Mouse (Mus musculus) spleen, postnatal 10 days (tissue): Measurements from ENCODE around the gene Fbxl7.
"Not testable (repeated sequence)": the region's sequence is repeated elsewhere in the genome, so short reads cannot be mapped to it uniquely, and the experiment has no call there.

Experiments
- DNase-seq, 2 experiments: peaks; one replicate each; pipeline ENCODE4 v3.0.0; 2021 to 2022; ENCODE audit warnings: low spot score in 2 of 2

Fbxl7 gene

DNA sequence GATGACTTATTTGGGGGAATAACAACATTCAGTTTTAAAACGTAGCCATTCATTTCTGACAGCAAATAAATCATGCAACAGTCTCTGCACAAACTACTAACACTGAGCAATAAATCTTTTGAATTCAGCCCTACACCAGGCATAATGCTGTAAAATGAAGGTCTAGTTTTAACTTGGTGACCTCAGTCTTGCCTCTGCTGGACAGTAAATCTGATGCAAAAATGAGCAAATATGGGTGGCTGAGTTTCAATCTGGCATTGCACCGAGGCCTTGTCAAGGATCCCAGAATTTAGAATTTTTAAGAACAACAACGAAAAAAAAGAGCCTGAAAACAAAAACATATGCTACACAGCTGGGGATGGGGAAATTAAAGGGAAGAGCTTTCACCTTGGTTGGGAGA is 85.8 kb downstream of the Fbxl7 start:
- no peak for DNase-seq

DNA sequence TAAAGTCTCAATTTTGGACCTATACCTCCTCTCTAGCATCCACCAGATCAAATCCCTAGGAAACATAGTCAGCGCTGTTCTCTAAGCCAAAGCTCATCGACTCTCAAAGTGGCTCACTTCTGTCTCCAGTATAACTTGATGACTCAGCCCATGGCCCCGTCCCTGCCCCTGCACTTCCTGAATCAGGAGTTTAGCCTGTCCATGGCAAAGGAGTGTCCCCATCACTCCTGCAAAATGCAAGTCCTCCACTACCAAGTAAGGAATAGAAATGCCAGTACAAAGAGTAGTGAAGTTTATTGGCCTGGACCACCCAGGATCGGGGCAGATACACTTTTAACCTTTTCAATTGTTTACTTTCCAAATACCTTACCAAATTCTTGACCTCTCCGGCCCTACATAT is 91.3 kb downstream of the Fbxl7 start:
- DNase-seq = no peak

DNA sequence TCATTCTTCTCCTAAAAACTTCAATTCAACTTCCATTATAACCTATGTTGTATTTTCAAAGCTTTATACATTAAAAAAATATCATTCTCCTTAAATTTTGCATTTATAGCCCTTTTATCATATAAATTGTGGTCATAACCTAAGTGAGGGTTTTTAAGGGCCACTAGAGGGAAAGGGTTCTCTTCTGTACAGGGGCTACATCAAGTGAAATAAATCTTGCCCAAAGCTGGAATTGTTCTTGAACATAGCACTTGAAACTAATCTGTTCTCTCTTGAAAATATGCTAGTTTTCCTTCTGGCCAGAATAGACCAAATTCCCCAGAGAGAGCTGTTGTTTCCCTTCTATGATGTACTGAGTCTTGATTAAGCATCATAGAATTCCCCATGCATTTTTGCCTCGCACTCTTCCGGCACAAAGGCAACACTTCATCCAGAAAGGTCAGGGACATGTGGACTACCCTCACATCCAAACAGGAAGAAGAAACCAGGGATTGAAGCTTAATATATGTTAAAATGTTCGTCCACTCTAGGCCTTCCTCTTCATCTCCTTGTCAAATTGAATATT is 95.8 kb downstream of the Fbxl7 start:
- DNase-seq = no peak

DNA sequence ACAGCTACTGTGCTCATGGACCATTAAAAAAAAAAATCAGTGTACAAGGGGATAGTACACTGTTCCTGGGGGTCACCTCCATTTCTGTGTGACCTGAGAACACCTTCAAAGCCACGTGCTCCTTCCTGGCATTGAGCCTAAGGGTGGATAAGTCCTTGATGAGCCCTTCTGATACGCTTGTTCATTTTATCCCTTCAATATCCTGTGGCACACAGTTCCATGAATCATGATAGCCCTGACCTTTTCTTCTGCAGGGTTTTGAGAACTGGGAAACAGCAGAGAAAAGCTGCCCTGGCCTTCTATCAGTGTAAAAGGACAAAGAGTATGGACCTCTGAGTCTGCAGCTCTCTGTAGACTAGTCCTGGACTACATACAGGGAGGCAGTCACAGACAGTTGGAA is 99.4 kb downstream of the Fbxl7 start:
- no peak for DNase-seq

DNA sequence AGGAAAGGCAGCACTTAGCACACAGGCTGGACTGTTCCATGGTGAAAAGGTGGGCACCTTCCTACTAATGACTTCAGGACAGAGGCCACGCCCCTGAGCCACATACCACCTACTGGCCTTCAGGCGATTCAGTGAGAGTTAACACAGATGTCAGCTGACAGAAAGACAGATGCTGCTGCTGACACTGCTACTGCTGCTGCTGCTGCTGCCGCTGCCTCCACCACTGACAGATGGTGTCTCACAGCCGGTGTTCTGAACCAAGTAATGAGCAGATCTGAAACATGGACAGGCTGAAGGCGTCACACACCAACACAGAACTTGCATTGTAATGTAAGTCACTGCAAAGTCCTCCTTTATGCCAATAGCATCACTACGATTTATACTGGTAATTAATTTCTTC is 99.9 kb downstream of the Fbxl7 start:
- no peak for DNase-seq

DNA sequence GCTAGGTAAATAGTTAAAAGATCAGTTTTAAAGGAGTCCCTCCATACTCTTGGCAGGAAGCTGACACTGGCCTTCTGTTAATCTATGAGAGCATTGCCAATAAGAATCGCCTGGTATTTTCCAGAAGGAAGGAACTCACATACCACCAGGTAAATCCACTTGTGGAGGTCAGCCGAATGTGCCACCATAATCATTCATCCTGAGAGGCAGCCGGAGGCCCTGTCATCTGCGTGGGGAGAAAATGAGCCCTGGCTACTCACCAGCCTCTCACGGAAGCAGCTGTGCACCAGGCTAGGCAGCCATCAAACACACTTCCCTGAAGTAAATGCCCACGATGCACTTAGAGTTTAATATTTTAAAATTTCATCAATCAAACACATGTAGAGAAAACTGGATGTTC is 108.2 kb downstream of the Fbxl7 start:
- no peak for DNase-seq

DNA sequence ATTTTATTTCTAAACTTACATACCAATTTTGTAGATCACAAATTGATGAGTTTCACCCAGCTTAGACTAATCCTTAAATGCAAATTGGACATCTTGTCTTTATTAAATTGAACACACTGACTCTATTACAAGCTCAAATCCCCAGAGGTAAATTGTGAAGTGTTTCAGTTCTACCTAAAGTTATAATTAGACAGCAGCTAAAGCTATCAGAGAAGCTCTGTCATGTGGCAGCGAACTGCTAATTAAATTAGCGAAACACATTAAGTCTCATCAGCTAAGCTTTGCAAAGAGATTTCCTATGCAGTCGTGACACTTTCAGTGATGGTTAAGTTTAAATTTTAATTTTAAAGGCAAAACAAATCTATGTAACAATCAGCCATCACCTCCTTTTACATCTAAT is 114.8 kb downstream of the Fbxl7 start:
- no peak for DNase-seq

DNA sequence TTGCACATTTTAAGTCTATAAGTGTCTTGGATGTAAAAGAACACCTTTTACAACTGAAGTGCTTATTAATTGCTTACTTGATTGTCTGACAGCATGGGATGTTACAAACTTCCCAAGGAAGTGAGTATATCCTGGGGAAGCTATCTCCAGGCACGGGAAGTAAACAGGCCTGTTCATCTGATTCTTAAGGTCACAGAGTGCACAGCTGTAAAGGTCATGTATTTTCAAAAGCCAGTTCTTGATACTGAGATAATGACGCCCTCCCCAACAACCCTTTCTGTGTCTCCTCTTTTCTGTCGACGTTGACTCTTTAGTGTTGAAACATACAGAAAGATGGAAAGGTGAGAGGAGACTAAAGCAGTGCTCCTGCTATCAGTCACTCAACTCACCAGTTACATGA is 116.3 kb downstream of the Fbxl7 start:
- no peak for DNase-seq

DNA sequence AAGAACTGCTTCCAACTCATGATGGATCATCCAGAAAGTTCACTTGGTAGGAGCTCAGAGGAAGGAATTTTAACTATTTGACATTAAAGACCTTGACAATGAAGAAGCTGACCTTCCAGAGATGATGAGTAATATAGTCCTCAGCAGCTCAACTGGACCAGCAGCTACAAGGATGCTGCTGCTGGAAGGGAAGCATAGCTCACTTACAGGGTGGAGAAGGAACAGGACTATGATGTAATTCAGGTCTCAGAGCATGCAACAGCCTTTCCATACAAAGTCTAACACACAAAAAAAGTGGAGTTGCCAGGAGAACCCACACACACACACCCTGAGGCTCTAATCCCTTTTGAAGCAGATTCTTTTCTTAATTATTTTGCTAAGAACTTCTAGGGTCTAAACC is 119.7 kb downstream of the Fbxl7 start:
- DNase-seq = no peak

DNA sequence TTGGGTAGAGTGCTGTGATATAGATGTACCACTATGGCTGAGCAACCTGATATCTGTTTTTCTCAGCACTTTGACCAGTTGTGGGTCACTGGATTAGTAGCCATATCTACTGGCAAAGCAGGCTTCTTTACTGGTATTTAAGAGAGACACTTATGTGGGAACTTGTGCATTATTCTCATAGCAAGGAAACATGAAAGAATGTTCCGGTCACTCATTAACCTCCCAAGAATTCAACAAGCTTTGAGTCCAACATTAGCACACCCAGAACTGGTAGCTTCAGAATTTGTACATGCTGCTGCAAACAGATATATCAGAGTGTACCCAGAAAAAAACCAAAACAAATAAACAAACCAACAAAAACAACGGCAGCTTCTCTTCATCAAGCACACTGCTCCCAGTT is 120.5 kb downstream of the Fbxl7 start:
- DNase-seq = no peak

DNA sequence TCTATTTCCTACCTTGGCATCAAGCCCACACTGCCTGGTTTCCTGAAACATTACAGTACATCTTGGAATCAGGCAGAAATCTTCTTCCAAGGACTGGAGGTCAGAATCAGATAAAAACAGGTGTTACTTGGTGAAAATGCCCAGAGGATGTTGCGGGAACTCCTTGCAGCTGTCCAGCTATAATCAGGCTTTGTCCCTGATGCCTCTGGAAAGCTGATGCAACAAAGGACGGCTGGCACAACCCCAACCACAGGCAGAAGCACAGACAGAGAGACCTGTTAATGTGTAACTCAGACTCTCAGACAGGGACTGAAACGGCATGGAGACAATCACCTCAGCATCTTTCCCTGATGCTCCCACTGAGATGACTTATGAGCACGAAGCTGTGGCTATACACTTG is 133.7 kb downstream of the Fbxl7 start:
- DNase-seq = no peak

DNA sequence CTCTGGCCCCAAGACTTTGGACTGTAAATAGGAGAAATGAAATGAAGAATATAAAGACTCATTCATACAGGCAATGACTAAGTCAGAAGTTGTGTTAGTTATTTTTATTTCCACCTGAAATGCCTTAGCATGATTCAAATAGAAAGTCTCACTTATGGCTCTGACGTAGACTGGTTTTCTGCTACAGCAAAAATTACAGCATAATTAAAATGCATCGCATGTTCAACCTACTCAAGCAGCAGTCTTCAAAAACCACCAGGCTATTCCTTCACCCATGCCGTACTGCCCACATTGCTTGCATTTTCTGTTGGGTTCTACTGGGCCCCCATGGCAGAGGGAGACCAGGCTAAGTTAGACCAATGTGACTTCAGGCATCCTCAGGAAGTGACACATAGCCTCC is 146.9 kb downstream of the Fbxl7 start:
- DNase-seq = no peak

DNA sequence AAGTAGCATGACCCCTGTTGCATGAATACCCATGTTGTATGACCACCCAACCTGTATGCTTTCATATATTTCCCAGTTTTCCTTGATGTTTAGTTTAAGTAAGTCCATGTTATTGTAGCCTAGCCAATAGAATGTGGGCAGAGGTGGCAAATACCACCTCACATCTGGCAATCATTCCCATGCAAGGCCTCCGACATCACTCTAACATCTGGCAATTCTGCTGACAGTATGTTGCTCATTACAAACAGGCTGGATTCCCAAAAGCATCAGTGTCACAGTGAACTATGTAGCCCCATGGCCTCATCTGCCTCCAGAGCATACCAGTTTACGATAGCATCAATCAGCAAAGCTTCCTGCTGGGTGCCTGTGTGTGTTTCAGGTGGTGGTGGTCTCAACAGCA is 163.0 kb downstream of the Fbxl7 start:
- DNase-seq = no peak

DNA sequence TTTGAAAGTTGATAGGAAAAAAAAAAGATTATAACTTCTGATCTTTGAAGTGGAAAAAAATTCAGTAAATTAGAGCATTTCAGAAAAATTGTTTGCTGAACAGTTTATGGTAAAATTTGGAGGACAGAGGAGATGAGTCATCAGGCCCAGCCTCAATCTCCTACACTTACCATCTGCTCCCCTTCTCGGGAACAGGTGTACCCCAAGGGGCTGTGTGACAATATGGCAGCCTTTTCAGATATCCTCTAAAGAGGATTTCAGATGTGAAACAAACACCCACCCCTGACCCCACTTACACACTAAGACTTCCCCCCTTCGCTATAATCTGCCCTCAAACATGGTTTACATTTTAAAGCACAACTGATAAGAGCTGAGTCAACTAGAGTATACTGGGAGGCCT is 164.6 kb downstream of the Fbxl7 start:
- DNase-seq = no peak

DNA sequence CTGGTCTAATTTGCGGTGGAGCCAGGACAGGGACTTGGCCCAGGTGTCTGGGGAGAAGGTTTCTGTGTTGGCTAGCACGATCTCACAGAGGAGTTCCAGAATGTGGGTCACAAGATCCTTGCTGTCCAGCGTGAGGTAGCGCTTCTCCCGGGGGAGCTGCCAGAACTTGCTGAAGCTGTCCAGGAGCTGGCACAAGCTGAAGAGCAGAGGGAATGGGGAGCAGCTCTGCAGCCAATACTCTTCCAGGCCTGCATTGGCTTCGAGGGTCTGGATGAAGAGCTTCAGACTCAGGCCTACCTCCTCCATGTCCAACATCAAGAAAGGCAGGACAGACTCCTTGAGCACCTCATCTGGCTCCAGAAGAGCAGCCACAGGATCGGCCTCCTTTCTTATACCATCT is 166.0 kb downstream of the Fbxl7 start:
- DNase-seq = not testable (repeated sequence)

DNA sequence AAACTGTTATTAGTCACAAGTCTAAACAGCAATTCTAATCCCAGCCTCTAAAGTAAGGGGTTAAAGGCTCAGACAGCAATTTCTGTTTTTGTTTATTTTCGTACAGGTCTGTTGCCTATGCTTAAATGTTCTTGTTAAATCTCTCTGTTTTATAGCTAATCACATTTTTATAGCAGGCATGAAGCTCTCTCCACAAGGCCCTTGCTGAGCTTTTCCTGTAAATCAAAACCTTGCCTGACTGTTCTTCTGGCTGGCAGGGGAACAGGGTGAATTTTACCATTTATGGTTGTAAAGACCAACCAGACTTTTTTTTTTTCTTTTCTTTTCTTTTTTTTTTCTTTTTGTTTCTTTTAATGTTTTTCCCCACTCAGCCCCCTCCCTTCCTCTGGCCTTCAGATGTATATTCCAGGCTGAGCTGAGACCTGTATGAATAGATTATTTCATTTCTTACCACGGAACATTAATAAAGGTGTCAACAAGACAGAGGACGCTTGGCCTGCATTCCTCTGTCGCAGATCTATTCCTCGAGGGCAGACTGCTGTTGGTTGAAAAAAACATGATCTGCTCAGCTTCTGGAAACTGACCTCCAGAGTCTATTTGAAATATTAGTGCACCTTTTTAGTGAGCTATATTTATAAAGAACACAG is 176.9 kb downstream of the Fbxl7 start:
- DNase-seq = no peak

DNA sequence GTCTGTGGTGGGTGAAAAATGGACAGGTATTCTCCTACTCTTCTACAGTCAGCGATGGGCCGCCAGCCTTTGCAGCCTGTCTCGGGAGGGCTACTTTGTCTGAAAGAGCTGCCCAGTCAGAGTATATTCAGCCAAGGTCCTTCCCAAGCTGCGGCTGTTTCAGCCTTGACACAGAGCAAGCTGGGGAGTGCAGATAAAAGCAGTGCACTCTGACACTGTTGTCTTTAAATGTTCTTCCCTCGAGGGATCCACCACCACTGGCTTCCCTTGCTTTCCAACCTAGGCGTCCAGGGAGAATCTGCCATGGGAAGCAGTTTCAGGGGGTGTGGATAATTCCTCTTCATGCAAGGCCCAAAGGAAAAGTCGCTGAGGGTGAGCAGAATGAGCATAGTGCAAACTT is 177.4 kb downstream of the Fbxl7 start:
- no peak for DNase-seq

DNA sequence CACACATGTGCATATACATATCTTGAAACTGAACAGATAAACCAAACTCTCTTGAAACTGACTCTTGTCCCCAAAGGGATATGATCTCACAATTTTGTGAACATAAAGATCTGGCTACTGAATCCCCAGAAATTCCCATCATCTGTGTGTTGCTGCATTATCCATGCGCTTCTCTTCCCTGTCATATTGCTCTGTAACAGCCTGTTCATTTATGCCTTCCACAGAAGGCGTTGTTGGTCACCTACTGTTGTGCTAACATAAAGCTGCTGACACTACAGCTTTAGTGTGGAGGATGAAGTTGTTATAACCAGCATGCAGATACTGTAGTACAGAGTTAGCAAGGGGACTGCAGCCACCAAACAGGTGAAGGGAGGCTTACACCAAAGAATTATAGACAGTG is 179.2 kb downstream of the Fbxl7 start:
- no peak for DNase-seq

DNA sequence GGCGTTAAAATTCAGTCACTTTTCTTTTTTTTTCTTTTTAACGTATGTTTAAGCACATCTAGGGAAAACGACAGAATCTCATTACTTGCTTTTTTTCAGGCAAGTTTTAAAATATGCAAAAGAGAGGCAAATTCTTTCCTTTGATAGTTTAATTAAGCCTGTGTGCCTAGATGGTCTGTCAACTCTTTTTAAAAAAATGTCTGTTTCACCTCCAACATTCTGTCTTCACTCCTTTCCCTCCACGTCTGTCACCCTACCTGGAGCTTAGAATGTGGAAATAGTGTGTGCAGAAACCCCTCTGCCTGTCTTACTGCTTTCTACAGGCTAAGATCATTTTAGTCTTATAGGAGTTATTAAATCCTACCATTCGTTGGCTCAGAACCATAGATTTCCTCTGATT is 179.7 kb downstream of the Fbxl7 start:
- DNase-seq = no peak

DNA sequence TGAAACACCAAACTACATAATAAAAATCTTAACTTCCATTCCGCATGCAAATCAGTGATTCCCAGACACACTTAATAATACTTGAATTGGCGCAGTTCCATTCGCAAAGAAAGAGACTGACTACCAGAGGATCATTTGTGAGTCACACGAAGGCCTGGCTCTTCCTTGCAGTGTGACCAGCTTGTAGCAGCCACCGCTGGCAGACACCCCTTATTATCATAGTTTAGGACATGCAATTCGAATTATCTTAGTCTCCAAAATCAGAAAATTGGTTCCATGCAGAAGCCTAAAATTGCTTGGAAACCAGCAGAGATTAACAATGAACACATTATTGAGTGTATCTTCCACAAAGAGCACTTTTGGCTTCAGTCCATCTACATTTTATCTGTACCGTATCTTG is 183.1 kb downstream of the Fbxl7 start:
- DNase-seq = no peak

DNA sequence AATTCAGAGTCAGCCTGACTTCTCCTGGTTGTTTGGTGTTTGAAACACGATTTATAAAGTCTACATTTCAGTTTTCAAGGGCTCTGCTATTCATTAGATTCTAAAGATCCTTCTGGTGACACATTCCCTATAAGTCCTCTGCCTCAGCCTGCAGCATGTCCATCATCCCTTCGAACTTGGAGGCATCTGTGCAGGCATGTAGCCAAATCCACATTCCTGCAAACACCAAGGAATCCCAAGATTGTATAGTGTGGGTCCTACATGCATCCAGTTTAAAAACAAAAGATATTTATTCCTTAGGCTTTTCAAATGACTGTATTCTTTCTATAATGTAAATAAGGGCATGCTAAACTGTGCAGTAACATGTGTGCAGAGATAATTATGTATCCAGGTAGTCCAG is 190.4 kb downstream of the Fbxl7 start:
- no peak for DNase-seq

DNA sequence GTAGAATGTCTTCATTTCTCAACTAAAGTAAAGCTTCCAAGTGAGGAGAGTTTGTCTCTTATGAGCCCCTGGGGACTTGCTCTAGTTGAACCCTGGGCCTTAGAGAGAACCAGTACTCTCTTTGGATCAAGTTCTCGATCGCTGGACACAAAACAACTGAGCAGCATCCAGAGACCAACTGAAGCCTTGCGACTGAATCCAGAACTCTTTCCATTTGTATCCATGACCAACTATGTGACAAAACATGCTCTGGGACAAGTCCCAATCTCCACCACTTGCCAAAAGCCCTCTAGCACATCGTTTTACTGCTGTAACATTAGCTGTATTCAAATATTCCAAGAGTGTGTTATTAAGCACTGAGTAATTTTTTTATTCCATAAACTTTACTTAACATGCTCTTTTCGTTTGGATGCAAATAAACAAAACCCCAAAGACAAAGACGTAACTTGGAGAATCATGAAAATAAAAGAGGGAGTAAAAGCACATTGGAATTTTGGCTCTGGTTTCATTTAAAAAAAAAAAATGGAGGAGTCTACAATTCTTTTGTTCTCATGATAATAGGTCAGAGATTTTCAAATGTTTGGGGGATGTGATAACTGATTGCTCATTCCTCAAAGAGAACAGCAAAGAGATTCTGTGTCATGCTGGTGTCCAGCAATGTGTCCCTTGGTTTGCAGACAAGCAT is 192.1 kb downstream of the Fbxl7 start:
- no peak for DNase-seq

DNA sequence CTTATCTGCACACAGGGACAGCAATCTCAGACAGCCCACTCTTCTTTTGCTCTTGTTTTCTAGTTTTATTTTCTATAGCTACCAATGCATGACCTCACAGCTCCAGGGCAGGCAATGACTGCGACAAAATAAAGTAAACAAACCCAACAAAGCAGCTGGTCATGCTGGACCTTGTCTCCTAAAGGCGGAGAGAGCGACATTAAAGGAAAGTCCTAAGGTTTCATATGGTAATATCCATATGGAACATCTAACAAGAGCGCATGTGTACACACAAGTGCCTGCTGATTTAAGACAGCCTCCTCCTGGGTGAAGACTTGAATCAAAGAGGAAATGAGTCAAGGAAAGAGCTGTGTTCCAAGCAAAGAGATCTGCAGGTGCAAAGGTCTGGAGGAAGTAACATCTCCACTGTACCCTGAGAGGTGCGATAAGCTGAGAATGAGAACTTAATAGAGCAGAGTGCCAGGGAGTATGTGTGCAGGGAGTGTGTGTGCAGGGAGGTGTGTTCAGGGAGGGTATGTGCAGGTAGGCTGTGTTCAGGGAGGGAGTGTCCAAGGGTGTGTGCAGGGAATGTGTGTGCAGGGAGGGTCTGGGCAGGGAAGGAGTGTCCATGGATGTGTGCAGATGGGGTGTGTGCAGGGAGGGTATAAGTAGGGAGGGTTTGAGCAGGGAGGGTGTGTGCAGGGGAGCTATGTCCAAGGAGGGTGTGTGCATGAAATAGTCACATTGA is 193.3 kb downstream of the Fbxl7 start:
- no peak for DNase-seq
